Mouse (Mus musculus): Measurements from ENCODE around the gene Slc9a2.
"Not testable (repeated sequence)": the region's sequence is repeated elsewhere in the genome, so short reads cannot be mapped to it uniquely, and the experiment has no call there.

Slc9a2 gene

GRCm38 (mm10) chr1:40714950-40715349, 34.6 kb downstream of the Slc9a2 start:
- CTCF ChIA-PET = no interaction called here

GRCm38 (mm10) chr1:40726051-40726450, 45.7 kb downstream of the Slc9a2 start:
- CTCF ChIA-PET = no interaction called here

GRCm38 (mm10) chr1:40727404-40727803, 47.0 kb downstream of the Slc9a2 start:
- CTCF ChIA-PET = no interaction called here

- CTCF ChIA-PET = no interaction called here
These were observed 48.3 kb downstream of the Slc9a2 start for GRCm38 (mm10) chr1:40728636-40729035.

- CTCF ChIA-PET = no interaction called here
These were observed 57.3 kb downstream of the Slc9a2 start for GRCm38 (mm10) chr1:40737671-40738070.

GRCm38 (mm10) chr1:40738246-40738645, 57.9 kb downstream of the Slc9a2 start:
- CTCF ChIA-PET = not testable (repeated sequence)

GRCm38 (mm10) chr1:40740739-40741138, 60.4 kb downstream of the Slc9a2 start:
- CTCF ChIA-PET = no interaction called here

- CTCF ChIA-PET = no interaction called here
These were observed 65.7 kb downstream of the Slc9a2 start for GRCm38 (mm10) chr1:40746089-40746488.

GRCm38 (mm10) chr1:40759751-40760445, 79.5 kb downstream of the Slc9a2 start:
- CTCF ChIA-PET = no interaction called here

GRCm38 (mm10) chr1:40764042-40764441, 83.7 kb downstream of the Slc9a2 start:
- CTCF ChIA-PET = no interaction called here

- CTCF ChIA-PET = no interaction called here
These were observed 84.4 kb downstream of the Slc9a2 start for GRCm38 (mm10) chr1:40764701-40765275.

GRCm38 (mm10) chr1:40765521-40765920, 85.1 kb downstream of the Slc9a2 start:
- CTCF ChIA-PET = no interaction called here

GRCm38 (mm10) chr1:40767588-40767987, 87.2 kb downstream of the Slc9a2 start:
- CTCF ChIA-PET = no interaction called here

- CTCF ChIA-PET = no interaction called here
These were observed 88.2 kb downstream of the Slc9a2 start for GRCm38 (mm10) chr1:40768606-40769005.

- CTCF ChIA-PET = no interaction called here
These were observed 89.0 kb downstream of the Slc9a2 start for GRCm38 (mm10) chr1:40769331-40769894.

- CTCF ChIA-PET = interaction anchor here (0.5 kb wide), 1 partner anchor 282 kb away, joined by 4 read pairs; no protein-coding TSS in a partner anchor
These were observed 91.0 kb downstream of the Slc9a2 start for GRCm38 (mm10) chr1:40771196-40771970.

- CTCF ChIA-PET = no interaction called here
These were observed 92.9 kb downstream of the Slc9a2 start for GRCm38 (mm10) chr1:40773234-40773633.

- CTCF ChIA-PET = no interaction called here
These were observed 93.7 kb downstream of the Slc9a2 start for GRCm38 (mm10) chr1:40774040-40774439.

GRCm38 (mm10) chr1:40776102-40776501, 95.7 kb downstream of the Slc9a2 start:
- CTCF ChIA-PET = no interaction called here

GRCm38 (mm10) chr1:40776763-40777162, 96.4 kb downstream of the Slc9a2 start:
- CTCF ChIA-PET = no interaction called here

- CTCF ChIA-PET = no interaction called here
These were observed 103.1 kb downstream of the Slc9a2 start for GRCm38 (mm10) chr1:40783450-40783849.

GRCm38 (mm10) chr1:40784306-40784705, 103.9 kb downstream of the Slc9a2 start:
- CTCF ChIA-PET = no interaction called here
